Mouse (Mus musculus) midbrain, embryonic 13.5 days (tissue): ENCODE measurements around the gene Epb41l3. TPM values are rescaled to one million over a fixed set of nuclear protein-coding genes. Genes with fewer than 3 reads are reported as not detected.

ENCODE experiments used
- ATAC-seq: fragments of 200-750 bp; cut with Nextera tagmentation; 2 replicates; pipeline ENCODE4 v1.8.0; 2017; ENCODE audit warnings: mild to moderate bottlenecking, moderate TSS enrichment, moderate library complexity
- H3K27ac ChIP-seq: fragments of 300-500 bp; sonication (generic); 2 replicates; pipeline ENCODE4 v1.5.1; 2015; ENCODE audit warnings: inconsistent platforms, mild to moderate bottlenecking, moderate library complexity
- H3K27me3 ChIP-seq: fragments of 300-500 bp; sonication (generic); 2 replicates; pipeline ENCODE4 v1.6.1; 2015; ENCODE audit warnings: mild to moderate bottlenecking, inconsistent platforms
- H3K36me3 ChIP-seq: fragments of 300-500 bp; sonication (generic); 2 replicates; pipeline ENCODE4 v1.6.1; 2015; ENCODE audit warnings: mild to moderate bottlenecking, inconsistent platforms
- H3K4me1 ChIP-seq: fragments of 300-500 bp; sonication (generic); replicated peaks from 2 replicates; pipeline ENCODE4 v1.6.1; 2015; ENCODE audit warnings: inconsistent platforms
- H3K4me2 ChIP-seq: fragments of 300-500 bp; sonication (generic); replicated peaks from 2 replicates; pipeline ENCODE4 v1.6.1; 2015; ENCODE audit warnings: moderate library complexity, mild to moderate bottlenecking, inconsistent platforms
- H3K4me3 ChIP-seq: fragments of 300-500 bp; sonication (generic); replicated peaks from 2 replicates; pipeline ENCODE4 v1.5.1; 2015; ENCODE audit warnings: mild to moderate bottlenecking, inconsistent platforms
- H3K9ac ChIP-seq: fragments of 300-500 bp; sonication (generic); replicated peaks from 2 replicates; pipeline ENCODE4 v1.6.1; 2015; ENCODE audit warnings: mild to moderate bottlenecking, inconsistent platforms
- H3K9me3 ChIP-seq: fragments of 300-500 bp; sonication (generic); 2 replicates; pipeline ENCODE4 v1.6.1; 2016; ENCODE audit warnings: mild to moderate bottlenecking, inconsistent platforms
- WGBS: fragments of 180-500 bp; shearing (Covaris S2); methylation state at CpG from one replicate; pipeline ENCODE4 v1.1.7; 2015; 5-methylcytosine and 5-hydroxymethylcytosine counted together
- polyA plus RNA-seq: library from polyadenylated mRNA; unstranded; fragments of >200 nt; fragmentation: Nextera tagmentation; extraction: Ambion mirVana; gene quantifications from 2 replicates; pipeline ENCODE4 v1.2.1, GENCODE M21; 2015

Gene Epb41l3
- polyA plus RNA-seq, 1 experiment from 2014 or later: 62.7 TPM

GRCm38 (mm10) chr17:69158690-69159089 lies 83.2 kb downstream of the Epb41l3 start:
- Histone ChIP-seq H3K36me3 (no peaks in the 10 kb centered on the region), H3K27ac (no peak overlapping the region), H3K9me3 (no peaks in the 10 kb centered on the region), H3K27me3 (no peaks in the 10 kb centered on the region), H3K4me1 (peaks cover 17% of the 10 kb centered on the region), H3K4me3 (no peak overlapping the region), H3K4me2 (peak overlapping the region; percentile 91; the same call in 1 of the 2 replicates), H3K9ac (no peak overlapping the region)
- no peak for ATAC-seq
- 81% methylated on average over 5 of the region's 5 CpGs for WGBS

GRCm38 (mm10) chr17:69162731-69163130 lies 87.2 kb downstream of the Epb41l3 start:
- Histone ChIP-seq H3K4me2 (no peak overlapping the region), H3K36me3 (no peaks in the 10 kb centered on the region), H3K4me1 (peaks cover 6% of the 10 kb centered on the region), H3K9ac (no peak overlapping the region), H3K4me3 (no peak overlapping the region), H3K27ac (no peak overlapping the region), H3K9me3 (no peaks in the 10 kb centered on the region), H3K27me3 (no peaks in the 10 kb centered on the region)
- ATAC-seq: no peak

- Histone ChIP-seq H3K9ac (no peak overlapping the region), H3K36me3 (no peaks in the 10 kb centered on the region), H3K4me1 (peaks cover 18% of the 10 kb centered on the region), H3K4me2 (no peak overlapping the region), H3K4me3 (no peak overlapping the region), H3K9me3 (no peaks in the 10 kb centered on the region), H3K27ac (no peak overlapping the region), H3K27me3 (no peaks in the 10 kb centered on the region)
- no peak for ATAC-seq
- WGBS: 83% methylated on average over 16 of the region's 16 CpGs
Measured at GRCm38 (mm10) chr17:69176949-69177501, 101.5 kb downstream of the Epb41l3 start.

GRCm38 (mm10) chr17:69177954-69178353 lies 102.5 kb downstream of the Epb41l3 start:
- Histone ChIP-seq H3K9ac (no peak overlapping the region), H3K36me3 (no peaks in the 10 kb centered on the region), H3K9me3 (no peaks in the 10 kb centered on the region), H3K4me2 (no peak overlapping the region), H3K4me3 (no peak overlapping the region), H3K27ac (no peak overlapping the region), H3K27me3 (no peaks in the 10 kb centered on the region), H3K4me1 (peaks cover 27% of the 10 kb centered on the region)
- WGBS: 82% methylated on average over 5 of the region's 5 CpGs
- no peak for ATAC-seq

GRCm38 (mm10) chr17:69180905-69181559 lies 105.5 kb downstream of the Epb41l3 start:
- Histone ChIP-seq H3K36me3 (no peaks in the 10 kb centered on the region), H3K27me3 (no peaks in the 10 kb centered on the region), H3K27ac (peak overlapping the region; percentile 84), H3K4me3 (peak overlapping the region; percentile 16; the same call in 1 of the 2 replicates), H3K4me1 (peaks cover 30% of the 10 kb centered on the region), H3K9ac (peak overlapping the region; percentile 29; the same call in 1 of the 2 replicates), H3K4me2 (peak overlapping the region; percentile 44), H3K9me3 (no peaks in the 10 kb centered on the region)
- peak; percentile 89 for ATAC-seq
- WGBS: 22% methylated on average over 12 of the region's 12 CpGs

GRCm38 (mm10) chr17:69181560-69182316 lies 106.3 kb downstream of the Epb41l3 start:
- ATAC-seq: peak; percentile 82
- peak overlapping the region; percentile 29; the same call in 1 of the 2 replicates for H3K9ac ChIP-seq
- H3K4me1 ChIP-seq: peaks cover 30% of the 10 kb centered on the region
- WGBS: 24% methylated on average over 7 of the region's 7 CpGs
- H3K4me2 ChIP-seq: peak overlapping the region; percentile 44
- no peaks in the 10 kb centered on the region for H3K9me3 ChIP-seq
- H3K27ac ChIP-seq: peak overlapping the region; percentile 84
- H3K36me3 ChIP-seq: no peaks in the 10 kb centered on the region
- peak overlapping the region; percentile 16; the same call in 1 of the 2 replicates for H3K4me3 ChIP-seq
- H3K27me3 ChIP-seq: no peaks in the 10 kb centered on the region

- Histone ChIP-seq H3K27ac (no peak overlapping the region), H3K9me3 (no peaks in the 10 kb centered on the region), H3K9ac (no peak overlapping the region), H3K27me3 (no peaks in the 10 kb centered on the region), H3K36me3 (no peaks in the 10 kb centered on the region), H3K4me3 (no peak overlapping the region), H3K4me1 (peaks cover 19% of the 10 kb centered on the region), H3K4me2 (no peak overlapping the region)
- WGBS: 58% methylated on average over 3 of the region's 3 CpGs
- ATAC-seq: no peak
Measured at GRCm38 (mm10) chr17:69187794-69188193, 112.3 kb downstream of the Epb41l3 start.

- no peaks in the 10 kb centered on the region for H3K36me3 ChIP-seq
- no peaks in the 10 kb centered on the region for H3K9me3 ChIP-seq
- H3K9ac ChIP-seq: 0 out of 2 replicates have a peak overlapping the region, but pooled peaks have one; percentile 23
- 0 out of 2 replicates have a peak overlapping the region, but pooled peaks have one; percentile 1 for H3K4me2 ChIP-seq
- H3K4me3 ChIP-seq: no peak overlapping the region
- no peaks in the 10 kb centered on the region for H3K27me3 ChIP-seq
- peak overlapping the region; percentile 80 for H3K27ac ChIP-seq
- peak; percentile 82 for ATAC-seq
- WGBS: 9% methylated on average over 2 of the region's 2 CpGs
- peaks cover 31% of the 10 kb centered on the region for H3K4me1 ChIP-seq
Measured at GRCm38 (mm10) chr17:69192863-69193493, 117.5 kb downstream of the Epb41l3 start.

- peak overlapping the region; percentile 80 for H3K27ac ChIP-seq
- H3K4me3 ChIP-seq: no peak overlapping the region
- peaks cover 32% of the 10 kb centered on the region for H3K4me1 ChIP-seq
- H3K36me3 ChIP-seq: no peaks in the 10 kb centered on the region
- no peak overlapping the region for H3K9ac ChIP-seq
- no peak for ATAC-seq
- H3K9me3 ChIP-seq: no peaks in the 10 kb centered on the region
- H3K27me3 ChIP-seq: no peaks in the 10 kb centered on the region
- no peak overlapping the region for H3K4me2 ChIP-seq
- 17% methylated on average over 3 of the region's 3 CpGs for WGBS
Measured at GRCm38 (mm10) chr17:69194599-69194998, 119.1 kb downstream of the Epb41l3 start.

- Histone ChIP-seq H3K4me1 (peaks cover 32% of the 10 kb centered on the region), H3K27me3 (no peaks in the 10 kb centered on the region), H3K27ac (no peak overlapping the region), H3K9ac (no peak overlapping the region), H3K4me2 (no peak overlapping the region), H3K4me3 (no peak overlapping the region), H3K9me3 (no peaks in the 10 kb centered on the region), H3K36me3 (no peaks in the 10 kb centered on the region)
- ATAC-seq: no peak
- WGBS: 86% methylated on average over 6 of the region's 6 CpGs
Measured at GRCm38 (mm10) chr17:69195758-69196157, 120.3 kb downstream of the Epb41l3 start.

GRCm38 (mm10) chr17:69196656-69197055 lies 121.2 kb downstream of the Epb41l3 start:
- Histone ChIP-seq H3K4me2 (no peak overlapping the region), H3K27me3 (no peaks in the 10 kb centered on the region), H3K36me3 (no peaks in the 10 kb centered on the region), H3K4me1 (peaks cover 32% of the 10 kb centered on the region), H3K4me3 (no peak overlapping the region), H3K9ac (no peak overlapping the region), H3K9me3 (no peaks in the 10 kb centered on the region), H3K27ac (no peak overlapping the region)
- 77% methylated on average over 10 of the region's 10 CpGs for WGBS
- ATAC-seq: 0 out of 2 replicates have a peak, but pooled peaks have one; percentile 26

- Histone ChIP-seq H3K9ac (no peak overlapping the region), H3K27me3 (no peaks in the 10 kb centered on the region), H3K36me3 (no peaks in the 10 kb centered on the region), H3K4me2 (no peak overlapping the region), H3K4me3 (no peak overlapping the region), H3K4me1 (peaks cover 15% of the 10 kb centered on the region), H3K27ac (no peak overlapping the region), H3K9me3 (no peaks in the 10 kb centered on the region)
- ATAC-seq: no peak
- 29% methylated on average over 1 of the region's 1 CpGs for WGBS
Measured at GRCm38 (mm10) chr17:69198805-69199204, 123.3 kb downstream of the Epb41l3 start.
